Mouse (Mus musculus) adrenal gland, postnatal 4 days (tissue): ENCODE measurements around the gene Clk3. TPM values are rescaled to one million over a fixed set of nuclear protein-coding genes. Genes with fewer than 3 reads are reported as not detected.
"Not testable (repeated sequence)": the region's sequence is repeated elsewhere in the genome, so short reads cannot be mapped to it uniquely, and the experiment has no call there.

Experiments
- DNase-seq, 2 experiments: peaks; one replicate each; pipeline ENCODE4 v3.0.0; 2021 to 2022; ENCODE audit warnings: low spot score in 2 of 2, mixed read lengths in 2 of 2
- total RNA-seq, 2 experiments: library from RNA; stranded (reverse); gene quantifications; 2 replicates each; pipeline ENCODE4 v1.2.3; 2021

Gene Clk3
- total RNA-seq, 2 experiments from 2014 or later, result 72.6 to 82.5 TPM

DNA sequence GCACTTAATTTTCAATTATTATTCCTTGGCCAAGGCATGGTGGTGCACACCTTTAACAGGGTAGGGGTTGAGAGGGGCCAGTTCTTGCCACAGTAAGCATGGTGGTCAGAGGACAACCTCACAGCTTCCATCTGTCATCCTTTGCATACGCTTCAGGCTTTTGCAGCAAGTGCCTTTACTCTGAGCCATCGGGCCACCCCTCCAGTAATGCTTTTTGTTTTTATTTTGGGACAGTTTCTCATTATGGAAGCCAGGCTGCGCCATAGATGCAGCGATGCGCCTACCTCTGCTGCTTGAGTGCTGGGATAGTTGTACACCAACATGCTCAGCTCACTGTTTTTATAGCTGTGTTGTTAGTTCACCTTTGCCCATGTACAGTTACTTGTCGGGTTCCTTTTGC lies 32.1 kb downstream of the Clk3 start:
- no peak for DNase-seq

DNA sequence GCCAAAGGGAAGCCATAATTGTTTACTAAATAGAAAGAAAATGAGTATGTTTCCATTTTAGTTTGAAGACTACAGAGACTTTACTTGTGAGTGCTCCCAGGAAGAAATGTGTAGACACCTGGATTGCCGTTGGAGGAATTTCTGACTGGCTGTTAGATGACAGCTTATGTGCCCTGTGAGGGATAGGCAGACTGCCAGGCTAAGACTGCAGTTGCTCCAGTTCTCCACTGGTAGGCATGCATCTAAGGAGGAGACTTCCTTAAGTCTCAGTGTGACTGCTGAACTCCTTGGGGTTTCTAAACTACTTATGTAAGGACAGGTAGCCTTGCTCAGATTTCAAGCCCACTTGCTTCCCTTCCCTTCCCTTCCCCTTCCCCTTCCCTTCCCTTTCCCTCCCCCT lies 37.3 kb downstream of the Clk3 start:
- DNase-seq, result no peak

DNA sequence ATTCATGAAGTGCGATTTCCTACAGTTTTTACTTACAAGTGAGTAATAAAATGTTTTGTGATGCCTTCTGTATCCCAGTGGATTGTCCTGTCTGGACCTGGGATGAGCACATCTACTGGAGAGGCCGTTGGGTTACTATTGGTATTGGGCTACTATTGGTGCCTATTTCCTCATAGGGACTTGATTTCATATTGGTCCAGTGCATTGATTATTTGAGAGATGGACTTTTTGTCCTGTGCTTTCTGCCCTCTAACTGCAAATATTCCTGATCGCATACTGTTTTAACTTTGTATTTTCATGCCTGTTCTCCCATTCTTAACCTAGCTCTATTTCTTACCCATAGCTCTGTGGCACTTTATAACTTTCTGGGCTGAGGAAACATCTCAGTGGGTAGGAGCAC lies 41.0 kb downstream of the Clk3 start:
- DNase-seq, result no peak

DNA sequence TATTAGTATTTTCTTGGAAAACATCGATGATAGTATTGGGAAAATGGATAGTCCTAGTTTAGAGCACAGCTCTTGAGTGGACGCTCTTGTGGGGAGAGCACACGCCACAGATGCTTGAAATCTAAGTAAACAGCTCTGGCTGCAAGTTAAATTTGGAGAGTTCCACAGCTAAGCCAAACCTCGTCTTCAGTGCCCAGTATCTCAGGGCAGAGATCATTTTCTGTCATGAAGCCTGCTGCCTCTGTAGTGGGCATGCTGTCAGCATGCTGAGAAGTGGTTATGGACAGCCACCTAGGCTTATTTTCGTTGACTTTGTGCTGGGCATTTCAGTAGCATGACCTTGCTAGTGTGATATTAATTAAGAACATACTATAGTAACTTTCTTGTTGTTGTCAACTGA lies 41.9 kb downstream of the Clk3 start:
- DNase-seq, result no peak

DNA sequence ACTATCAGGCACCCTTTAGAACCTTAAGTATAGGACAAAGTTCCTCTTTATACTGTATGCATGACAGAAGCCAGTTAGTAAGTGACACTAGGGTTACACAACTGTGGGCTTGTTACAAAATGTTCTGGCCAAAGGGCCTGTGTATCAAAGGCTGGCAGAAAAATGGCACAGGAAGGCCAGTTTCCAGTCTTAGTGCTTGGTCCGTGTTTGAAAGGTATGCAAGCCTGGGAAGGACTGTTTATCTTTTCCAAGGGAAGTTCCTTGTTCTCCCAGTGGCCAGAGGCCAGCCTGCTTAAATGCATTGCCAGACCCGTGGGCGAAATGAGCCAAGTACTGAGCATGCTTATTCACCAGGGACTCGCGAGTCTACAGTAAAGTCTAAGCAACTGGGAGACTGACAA lies 42.3 kb downstream of the Clk3 start:
- DNase-seq, result no peak

DNA sequence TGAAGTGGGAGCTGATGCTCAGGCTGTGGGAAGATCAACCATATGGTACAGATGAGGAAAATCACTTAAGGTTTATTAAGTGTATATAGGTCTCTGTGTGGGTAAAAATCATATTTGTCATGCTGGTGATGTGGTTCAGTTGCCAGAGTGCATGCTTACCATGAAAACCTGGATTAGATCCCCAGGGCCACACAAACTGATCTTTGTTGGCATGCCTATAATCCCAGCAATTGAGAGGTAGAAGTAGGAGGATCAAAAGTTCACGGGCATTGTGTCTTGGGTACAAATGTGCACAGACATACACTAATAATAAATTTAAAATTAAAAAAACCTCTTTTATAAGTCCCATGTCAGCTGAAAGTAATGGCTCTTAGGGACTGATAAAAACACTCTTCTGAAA lies 43.3 kb downstream of the Clk3 start:
- DNase-seq, result no peak

DNA sequence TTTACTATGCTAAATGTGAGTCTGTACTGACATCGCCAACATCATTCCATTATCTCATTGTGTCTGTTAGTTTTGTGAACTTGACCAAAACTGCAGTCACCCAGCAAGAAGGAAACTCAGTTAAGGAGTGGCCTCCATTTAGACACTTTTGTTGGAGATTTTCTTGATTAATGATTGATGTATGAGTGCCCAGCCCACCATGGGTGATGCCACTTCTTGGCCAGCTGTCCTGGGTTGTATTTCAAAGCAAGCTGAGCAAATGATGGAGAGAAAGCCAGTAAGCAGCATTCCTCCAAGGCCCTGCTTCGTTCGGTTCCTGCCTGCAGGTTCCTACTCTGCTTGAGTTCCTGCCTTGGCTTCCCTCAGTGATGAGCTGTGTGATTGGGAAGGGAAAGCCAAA lies 44.9 kb downstream of the Clk3 start:
- DNase-seq, result no peak

DNA sequence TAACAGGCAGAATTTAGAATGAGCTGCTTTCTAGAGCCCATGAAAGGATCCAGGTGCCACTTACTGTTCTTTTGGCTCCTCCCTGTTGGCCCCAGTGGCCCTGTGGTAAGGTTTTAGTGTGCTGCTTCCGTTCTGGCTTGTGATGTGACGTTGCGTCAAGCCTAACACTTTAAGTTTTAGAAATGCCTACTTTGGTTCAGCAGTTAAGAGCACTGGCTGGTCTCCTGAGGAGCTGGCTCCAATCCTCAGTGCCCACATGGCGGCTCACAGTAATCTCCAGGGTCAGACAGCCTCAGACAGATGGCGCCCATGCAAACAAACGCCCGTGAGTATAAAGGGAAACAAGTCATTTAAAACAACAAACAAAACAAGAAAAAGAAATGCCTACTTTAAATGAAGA lies 47.3 kb downstream of the Clk3 start:
- no peak for DNase-seq

DNA sequence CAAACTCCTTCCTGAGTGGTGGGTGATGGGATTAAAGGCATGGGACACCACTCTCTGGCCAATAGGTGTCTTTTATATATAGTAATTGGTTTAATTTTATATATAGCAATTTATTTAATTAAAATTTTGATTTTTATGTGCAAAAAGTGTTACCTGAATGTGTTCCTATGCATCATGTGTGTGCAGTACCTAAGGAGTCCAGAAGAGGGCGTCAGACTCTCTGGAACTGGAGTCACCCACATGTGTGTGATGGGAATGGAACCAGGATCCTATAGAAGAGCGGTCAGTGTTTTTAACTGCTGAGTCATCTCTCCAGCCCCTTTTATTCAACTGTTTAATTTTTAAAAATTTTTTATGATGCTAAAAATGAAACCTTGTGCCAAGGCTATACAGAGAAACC lies 53.5 kb downstream of the Clk3 start:
- DNase-seq, result no peak

DNA sequence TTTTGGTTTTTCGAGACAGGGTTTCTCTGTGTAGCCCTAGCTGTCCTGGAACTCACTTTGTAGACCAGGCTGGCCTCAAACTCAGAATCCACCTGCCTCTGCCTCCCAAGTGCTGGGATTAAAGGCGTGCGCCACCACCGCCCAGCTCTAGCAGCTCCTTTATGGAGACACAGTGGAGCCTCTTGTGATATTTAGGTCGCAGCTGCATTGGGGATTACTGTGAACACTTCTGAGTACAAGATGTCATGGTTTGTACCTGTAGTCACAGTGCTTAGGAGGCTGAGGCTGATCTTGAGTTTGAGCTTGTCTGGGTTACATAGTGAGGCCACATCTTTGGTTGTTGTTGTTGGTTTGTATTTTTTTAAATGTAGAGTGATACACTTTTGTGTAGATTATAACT lies 55.4 kb downstream of the Clk3 start:
- DNase-seq, result not testable (repeated sequence)

DNA sequence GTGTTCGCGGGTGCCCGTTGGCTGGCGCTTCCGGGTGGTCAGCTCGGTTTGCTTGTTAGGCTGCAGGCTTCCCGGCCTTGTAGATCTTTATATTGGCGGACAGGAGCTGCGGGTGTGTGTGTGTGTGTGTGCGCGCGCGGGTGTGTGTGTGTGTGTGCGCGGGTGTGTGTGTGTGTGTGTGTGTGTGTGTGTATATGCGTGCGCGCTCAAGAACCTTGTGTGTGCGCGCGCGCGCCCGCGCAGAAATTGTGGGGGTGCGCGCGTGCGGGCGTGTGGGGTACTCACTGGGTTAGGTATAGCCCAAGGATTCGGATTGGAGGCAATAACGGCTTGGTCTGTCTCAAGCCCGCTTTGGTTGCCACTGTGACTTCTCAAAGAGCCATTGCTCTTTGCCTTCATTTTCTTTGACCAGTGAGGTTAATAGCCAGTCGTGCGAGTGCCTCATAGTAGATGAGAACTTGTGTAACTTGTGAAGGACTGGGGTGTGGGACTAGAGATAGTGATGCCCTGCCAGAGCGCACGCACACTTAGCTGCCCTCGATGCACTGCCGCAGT lies 56.9 kb downstream of the Clk3 start:
- DNase-seq, result peak in 1 of 2 experiments; percentile 14

DNA sequence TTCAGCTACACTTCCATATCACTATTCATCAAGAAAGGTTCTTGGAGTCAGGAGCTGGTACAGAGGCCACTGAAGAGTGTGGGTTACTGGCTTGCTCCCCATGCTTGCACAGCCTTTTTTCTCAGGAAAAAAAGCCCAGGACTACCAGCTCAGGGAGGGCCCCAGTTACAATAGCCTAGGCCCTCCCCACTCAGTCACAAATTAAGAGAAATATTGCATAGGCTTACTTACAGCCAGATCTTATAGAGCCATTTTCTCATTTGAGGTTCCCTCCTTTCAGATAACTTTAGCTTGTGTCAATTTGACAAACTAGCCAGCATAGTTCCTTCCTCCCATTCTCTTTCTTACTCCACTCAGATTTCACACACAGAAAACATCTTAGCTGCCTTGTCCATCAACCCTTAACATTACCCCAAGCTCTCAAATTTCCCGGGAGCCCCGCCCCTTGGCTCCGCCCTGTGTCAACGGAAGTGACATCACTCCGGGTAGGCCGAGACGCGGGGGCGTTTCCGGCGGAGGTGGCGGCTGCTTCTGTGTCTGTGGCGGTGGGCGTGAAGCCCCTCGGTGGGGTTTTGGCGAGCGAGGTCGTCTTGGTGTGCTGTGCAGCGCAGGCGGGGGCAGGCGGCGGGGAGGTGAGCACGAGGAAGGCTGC lies 57.5 kb downstream of the Clk3 start, which contains the start of gene Edc3:
Gene Edc3, plus strand, starts transcription at position 473 of the 652 bp plus-strand sequence.
- DNase-seq, result peak; percentile 83 to 91

DNA sequence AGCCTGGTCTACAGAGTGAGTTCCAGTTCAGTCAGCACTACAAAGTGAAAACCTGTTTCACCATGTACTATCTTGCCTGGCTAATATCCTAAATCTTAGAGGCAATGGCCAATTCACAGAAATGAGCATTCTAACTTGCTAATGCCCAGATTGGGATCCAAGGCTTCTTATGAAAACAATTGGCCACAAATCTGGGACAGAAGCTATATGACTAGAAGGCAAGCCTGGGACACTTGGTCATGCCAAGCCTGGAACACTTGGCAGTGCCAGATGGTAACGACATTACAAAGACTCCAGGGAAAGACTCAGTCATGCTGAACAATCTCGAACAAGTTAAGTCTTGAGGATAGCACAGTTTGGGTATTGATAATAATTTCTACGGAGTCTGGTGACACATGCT lies 59.2 kb downstream of the Clk3 start:
- DNase-seq, result no peak

Other genes starting within 250 kb of the Clk3 start
- gene Cox5a, start 244.6 kb downstream of the Clk3 start, total RNA-seq, result 100 to 1,000 TPM; 381 to 426 TPM
- 10 to 100 TPM; 23.5 to 27.3 TPM for gene Fam219b, start 228.3 kb downstream of the Clk3 start, total RNA-seq
- gene Mpi, start 213.1 kb downstream of the Clk3 start, total RNA-seq, result 10 to 100 TPM; 50.7 to 55.7 TPM
- 10 to 100 TPM; 63.4 to 72.2 TPM for gene Scamp2, start 204.9 kb downstream of the Clk3 start, total RNA-seq
- gene Ulk3, start 176.4 kb downstream of the Clk3 start, total RNA-seq, result 10 to 100 TPM; 23.4 to 29.2 TPM
- gene Cplx3, start 159.6 kb downstream of the Clk3 start, total RNA-seq, result not detected
- not detected for gene Lman1l, start 145.1 kb downstream of the Clk3 start, total RNA-seq
- gene Csk, start 112.2 kb downstream of the Clk3 start, total RNA-seq, result 10 to 100 TPM; 91.3 to 92.4 TPM
- gene Cyp1a2, start 82.2 kb downstream of the Clk3 start, total RNA-seq, result 1 to 10 TPM in 1 of 2 experiments, not detected in 1; 8.7 TPM
- gene Cyp1a1, start 77.9 kb downstream of the Clk3 start, total RNA-seq, result under 1 TPM in 1 of 2 experiments, not detected in 1; 0.31 TPM
- gene Edc3, start 57.3 kb downstream of the Clk3 start, total RNA-seq, result 10 to 100 TPM; 19.0 to 20.4 TPM
- gene Arid3b, start 70.9 kb upstream of the Clk3 start, total RNA-seq, result 1 to 10 TPM; 4.1 to 6.3 TPM
- 10 to 100 TPM; 78.8 to 85.3 TPM for gene Ubl7, start 145.1 kb upstream of the Clk3 start, total RNA-seq
- 10 to 100 TPM; 15.1 to 16.1 TPM for gene Sema7a, start 174.3 kb upstream of the Clk3 start, total RNA-seq
- gene Cyp11a1, start 240.6 kb upstream of the Clk3 start, total RNA-seq, result 1,000 to 10,000 TPM; 2,307 to 2,341 TPM